Mouse (Mus musculus) intestine, postnatal 0 days (tissue): Measurements from ENCODE around the gene Pex1. TPM values are rescaled to one million over a fixed set of nuclear protein-coding genes. Genes with fewer than 3 reads are reported as not detected.
A peak's percentile ranks its signal among the peaks of the same experiment; 100 is the strongest.

Experiments
- ATAC-seq: fragments of 200-750 bp; cut with Nextera tagmentation; 2 replicates; pipeline ENCODE4 v1.8.0; 2017; ENCODE audit warnings: mild to moderate bottlenecking, moderate TSS enrichment, moderate library complexity
- H3K27ac ChIP-seq: fragments of 300-500 bp; sonication (generic); 2 replicates; pipeline ENCODE4 v1.5.1; 2014; ENCODE audit warnings: mild to moderate bottlenecking, low read depth, low read length, moderate library complexity
- H3K27me3 ChIP-seq: fragments of 300-500 bp; sonication (generic); replicated peaks from 2 replicates; pipeline ENCODE4 v1.6.1; 2014; ENCODE audit warnings: low read length, mixed read lengths; ENCODE audit not compliant: control insufficient read depth, insufficient read depth
- H3K36me3 ChIP-seq: fragments of 300-500 bp; sonication (generic); 2 replicates; pipeline ENCODE4 v1.6.1; 2014; ENCODE audit warnings: mild to moderate bottlenecking, moderate library complexity; ENCODE audit not compliant: control insufficient read depth, insufficient read depth
- H3K4me1 ChIP-seq: fragments of 300-500 bp; sonication (generic); replicated peaks from 2 replicates; pipeline ENCODE4 v1.6.1; 2014; ENCODE audit warnings: antibody characterized with exemption, low read length, mixed read lengths; ENCODE audit not compliant: control insufficient read depth, insufficient read depth
- H3K4me2 ChIP-seq: fragments of 300-500 bp; sonication (generic); replicated peaks from 2 replicates; pipeline ENCODE4 v1.6.1; 2014; ENCODE audit warnings: low read depth, mild to moderate bottlenecking, moderate library complexity
- H3K4me3 ChIP-seq: fragments of 300-500 bp; sonication (generic); 2 replicates; pipeline ENCODE4 v1.5.1; 2014; ENCODE audit warnings: low read depth, low read length
- H3K9ac ChIP-seq: fragments of 300-500 bp; sonication (generic); 2 replicates; pipeline ENCODE4 v1.6.1; 2014; ENCODE audit warnings: mild to moderate bottlenecking, low read depth, low read length
- H3K9me3 ChIP-seq: fragments of 300-500 bp; sonication (generic); 2 replicates; pipeline ENCODE4 v1.6.1; 2016; ENCODE audit warnings: mixed run types; ENCODE audit not compliant: control insufficient read depth
- CTCF ChIP-seq: sonication (generic); IDR thresholded peaks from 2 replicates; pipeline ENCODE4 v1.5.1; 2016; ENCODE audit warnings: low read depth, mild to moderate bottlenecking, control low read depth, antibody characterized with exemption, moderate library complexity
- WGBS: fragments of 180-500 bp; shearing (Covaris S2); extraction: QIAGEN DNeasy Blood & Tissue Kit; methylation state at CpG from one replicate; pipeline ENCODE4 v1.1.7; 2014; 5-methylcytosine and 5-hydroxymethylcytosine counted together
- polyA plus RNA-seq: library from polyadenylated mRNA; unstranded; fragments of >200 nt; fragmentation: Nextera tagmentation; extraction: Ambion mirVana; gene quantifications from 2 replicates; pipeline ENCODE4 v1.2.1, GENCODE M21; 2015

Pex1 gene
- polyA plus RNA-seq, 1 experiment from 2014 or later = 12.4 TPM

DNA sequence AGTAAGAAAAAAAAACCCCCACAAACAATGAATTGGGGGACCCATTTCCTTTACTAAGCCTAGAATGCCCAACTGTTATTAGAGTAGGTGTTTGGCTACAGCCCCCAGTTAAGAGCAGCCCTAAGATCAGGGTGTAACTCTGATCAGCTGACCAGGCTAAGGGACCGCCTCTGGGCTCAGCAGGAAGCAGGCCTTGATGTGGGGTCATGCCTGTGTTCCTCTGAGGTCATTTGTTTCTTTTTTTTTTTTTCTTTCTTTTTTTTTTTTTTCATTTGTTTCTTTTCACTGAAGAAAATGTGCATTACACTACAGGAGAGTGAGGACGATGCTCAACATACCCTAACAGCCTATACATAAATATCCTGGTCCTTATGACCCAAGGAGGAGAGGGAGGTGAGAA, 17.9 kb upstream of the Pex1 start:
- Histone ChIP-seq H3K27me3 (no peaks in the 10 kb centered on the region), H3K27ac (no peak overlapping the region), H3K4me2 (no peak overlapping the region), H3K9me3 (no peaks in the 10 kb centered on the region), H3K4me3 (no peak overlapping the region), H3K9ac (no peak overlapping the region), H3K36me3 (peaks cover 80% of the 10 kb centered on the region), H3K4me1 (no peaks in the 10 kb centered on the region)
- ATAC-seq = no peak
- TF ChIP-seq CTCF = no peak
- 91% methylated on average over 2 of the region's 2 CpGs for WGBS

DNA sequence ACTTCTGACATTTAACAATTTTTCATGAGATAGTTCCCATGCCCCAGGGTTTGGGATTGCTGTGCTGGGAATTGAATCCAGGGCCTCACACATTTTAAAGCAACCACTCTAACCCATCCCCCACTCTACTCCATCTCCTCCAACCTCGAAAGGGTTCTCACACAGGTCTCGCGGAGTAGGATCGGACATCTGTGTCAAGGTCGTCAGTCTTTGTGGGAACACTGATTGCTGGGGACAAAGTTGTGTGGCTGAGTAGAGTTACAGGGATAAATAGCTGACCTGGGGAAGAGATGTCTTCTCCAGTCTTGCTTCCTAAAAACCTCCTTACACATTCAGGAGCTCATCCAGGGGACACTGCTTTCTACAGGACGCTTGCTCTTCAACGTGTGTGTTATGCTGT, 16.8 kb upstream of the Pex1 start:
- Histone ChIP-seq H3K36me3 (peaks cover 79% of the 10 kb centered on the region), H3K9ac (no peak overlapping the region), H3K9me3 (no peaks in the 10 kb centered on the region), H3K27me3 (no peaks in the 10 kb centered on the region), H3K4me2 (no peak overlapping the region), H3K4me3 (no peak overlapping the region), H3K4me1 (no peaks in the 10 kb centered on the region), H3K27ac (no peak overlapping the region)
- WGBS = 93% methylated on average over 7 of the region's 7 CpGs
- TF ChIP-seq CTCF = no peak
- no peak for ATAC-seq

DNA sequence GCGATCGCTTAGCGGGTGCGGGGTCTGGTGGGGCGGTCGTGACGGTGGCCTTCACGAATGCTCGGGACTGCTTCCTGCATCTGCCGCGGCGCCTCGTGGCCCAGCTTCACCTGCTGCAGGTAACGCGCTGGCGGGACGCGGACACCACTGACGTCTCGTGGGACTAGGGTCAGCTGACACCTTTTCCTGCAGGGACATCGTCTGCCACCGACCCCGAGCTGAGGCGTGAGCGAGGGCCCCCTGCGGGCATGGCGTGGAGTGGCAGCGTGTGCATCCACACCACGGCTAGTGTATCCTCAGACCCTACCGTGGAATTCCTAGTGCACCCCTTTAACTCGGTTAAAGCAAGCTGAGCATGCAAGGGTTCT, 517 bp downstream of the Pex1 start, which contains the start of gene Rbm48:
Gene Rbm48, minus strand, starts transcription at position 187 of the 368 bp plus-strand sequence.
- peak within 1 kb of the TSS; percentile 89 for H3K4me3 ChIP-seq
- H3K4me2 ChIP-seq = peak within 1 kb of the TSS; percentile 94
- no peaks in the 10 kb centered on the region for H3K27me3 ChIP-seq
- no peaks in the 10 kb centered on the region for H3K9me3 ChIP-seq
- peaks cover 8% of the 10 kb centered on the region for H3K4me1 ChIP-seq
- peak within 1 kb of the TSS; percentile 70 for H3K9ac ChIP-seq
- ATAC-seq = peak; percentile 82
- peak; percentile 83 for TF ChIP-seq CTCF
- H3K36me3 ChIP-seq = peaks cover 3% of the 10 kb centered on the region; the same call in 1 of the 2 replicates
- peak within 1 kb of the TSS; percentile 81 for H3K27ac ChIP-seq
- under 1% methylated on average over 31 of the region's 31 CpGs for WGBS

DNA sequence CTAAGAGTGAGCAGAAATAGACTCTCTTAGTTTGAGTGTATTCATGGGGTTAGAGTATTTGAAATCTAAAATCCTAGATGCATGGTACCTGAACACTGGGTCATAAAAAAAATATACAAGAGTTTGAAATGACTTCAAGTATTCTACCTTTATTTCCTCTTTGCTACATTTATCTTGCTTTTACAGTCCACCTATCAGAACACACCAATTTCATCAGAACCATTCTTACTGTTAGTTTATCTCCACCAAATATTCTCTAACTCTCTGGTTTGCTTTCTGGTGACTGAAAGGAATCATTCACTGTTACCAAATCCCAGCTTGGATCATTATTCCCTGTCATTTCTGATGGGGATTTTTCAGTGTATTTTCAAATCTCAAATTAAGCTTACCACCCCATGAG, 1.3 kb downstream of the Pex1 start:
- no peaks in the 10 kb centered on the region for H3K36me3 ChIP-seq
- TF ChIP-seq CTCF = no peak
- ATAC-seq = no peak
- no peaks in the 10 kb centered on the region for H3K9me3 ChIP-seq
- H3K4me2 ChIP-seq = peak overlapping the region; percentile 94
- H3K4me1 ChIP-seq = peaks cover 8% of the 10 kb centered on the region
- no peaks in the 10 kb centered on the region for H3K27me3 ChIP-seq
- H3K27ac ChIP-seq = no peak overlapping the region
- peak overlapping the region; percentile 89; the same call in 1 of the 2 replicates for H3K4me3 ChIP-seq
- H3K9ac ChIP-seq = peak overlapping the region; percentile 70; the same call in 1 of the 2 replicates

DNA sequence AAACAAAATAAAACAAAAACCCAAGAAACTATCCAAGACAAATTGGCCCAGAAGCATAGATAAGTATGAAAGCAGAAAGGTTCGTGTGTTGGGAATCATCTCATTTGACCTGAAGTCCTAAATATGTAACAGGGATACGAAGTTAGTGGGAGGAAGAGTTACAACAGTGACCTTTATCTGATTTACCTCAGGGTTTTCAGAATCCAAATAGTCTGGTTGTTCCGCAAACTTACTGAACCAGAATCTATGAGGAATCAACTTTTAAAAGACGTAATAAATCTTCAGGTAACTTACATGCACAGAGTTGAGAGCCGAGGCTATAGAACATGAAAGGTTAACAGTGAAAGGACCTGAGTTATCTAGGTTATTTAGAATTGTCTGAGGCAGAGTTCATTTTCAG, 2.9 kb downstream of the Pex1 start:
- H3K4me1 ChIP-seq = peaks cover 8% of the 10 kb centered on the region
- no peak for ATAC-seq
- H3K9me3 ChIP-seq = no peaks in the 10 kb centered on the region
- no peak overlapping the region for H3K4me2 ChIP-seq
- TF ChIP-seq CTCF = no peak
- peaks cover under 1% of the 10 kb centered on the region; the same call in 1 of the 2 replicates for H3K36me3 ChIP-seq
- H3K4me3 ChIP-seq = no peak overlapping the region
- H3K27ac ChIP-seq = no peak overlapping the region
- no peaks in the 10 kb centered on the region for H3K27me3 ChIP-seq
- no peak overlapping the region for H3K9ac ChIP-seq
- 89% methylated on average over 5 of the region's 5 CpGs for whole genome bisulfite sequencing

DNA sequence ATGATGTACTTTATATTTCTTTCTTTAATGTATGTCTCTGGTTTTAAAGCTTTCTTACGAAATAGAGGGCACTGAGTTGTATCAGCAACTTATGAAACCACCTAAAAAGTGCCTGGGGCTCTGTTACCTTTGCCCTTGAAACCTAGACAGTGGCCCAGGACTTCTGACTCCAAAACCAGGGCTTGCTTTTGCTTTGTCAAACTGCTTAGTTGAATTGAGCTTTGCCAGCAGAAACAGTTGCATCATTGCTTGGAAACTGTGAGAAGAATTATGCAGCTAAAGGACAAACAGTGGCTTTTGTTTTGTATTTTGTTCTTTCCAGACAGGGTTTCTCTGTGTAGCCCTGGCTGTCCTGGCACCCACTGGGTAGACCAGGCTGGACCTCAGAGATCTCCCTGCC, 4.4 kb downstream of the Pex1 start:
- WGBS = 97% methylated on average over 1 of the region's 1 CpGs
- H3K9me3 ChIP-seq = no peaks in the 10 kb centered on the region

DNA sequence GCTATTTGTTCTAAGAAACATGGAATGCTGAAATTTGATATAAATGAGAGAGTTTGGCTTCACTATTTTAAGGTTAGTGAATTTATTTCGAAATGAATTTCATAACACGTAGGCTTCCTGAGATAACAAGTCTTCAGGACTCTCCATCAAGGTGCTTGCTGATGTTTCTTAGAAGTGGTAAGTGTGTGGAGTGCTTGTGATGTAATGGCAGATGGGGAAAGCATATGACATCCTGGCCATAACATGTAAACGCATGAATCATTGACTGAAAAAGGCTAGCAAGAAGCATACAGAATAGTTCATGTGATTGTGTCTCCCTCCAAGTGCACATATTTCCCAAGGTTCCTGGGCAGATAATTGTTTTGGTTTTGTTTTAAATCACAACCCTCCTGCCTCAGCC, 4.9 kb downstream of the Pex1 start:
- WGBS = 88% methylated on average over 3 of the region's 3 CpGs
- TF ChIP-seq CTCF = no peak
- H3K4me3 ChIP-seq = no peak overlapping the region

More for the DNA sequence above, 4.4 kb downstream of the Pex1 start:
- no peak for TF ChIP-seq CTCF
- peaks cover 11% of the 10 kb centered on the region for H3K36me3 ChIP-seq
- no peaks in the 10 kb centered on the region for H3K27me3 ChIP-seq
- no peak overlapping the region for H3K4me3 ChIP-seq
- no peak overlapping the region for H3K9ac ChIP-seq
- ATAC-seq = no peak
- H3K27ac ChIP-seq = no peak overlapping the region
- no peak overlapping the region for H3K4me2 ChIP-seq
- H3K4me1 ChIP-seq = peaks cover 6% of the 10 kb centered on the region

More for the DNA sequence above, 4.9 kb downstream of the Pex1 start:
- Histone ChIP-seq H3K27ac (no peak overlapping the region), H3K9me3 (no peaks in the 10 kb centered on the region), H3K36me3 (peaks cover 16% of the 10 kb centered on the region), H3K27me3 (no peaks in the 10 kb centered on the region), H3K4me1 (peaks cover 3% of the 10 kb centered on the region; the same call in 1 of the 2 replicates), H3K9ac (no peak overlapping the region), H3K4me2 (no peak overlapping the region)
- no peak for ATAC-seq
